Mouse (Mus musculus): ENCODE data around the gene Lmbr1l.

Gene Lmbr1l

DNA sequence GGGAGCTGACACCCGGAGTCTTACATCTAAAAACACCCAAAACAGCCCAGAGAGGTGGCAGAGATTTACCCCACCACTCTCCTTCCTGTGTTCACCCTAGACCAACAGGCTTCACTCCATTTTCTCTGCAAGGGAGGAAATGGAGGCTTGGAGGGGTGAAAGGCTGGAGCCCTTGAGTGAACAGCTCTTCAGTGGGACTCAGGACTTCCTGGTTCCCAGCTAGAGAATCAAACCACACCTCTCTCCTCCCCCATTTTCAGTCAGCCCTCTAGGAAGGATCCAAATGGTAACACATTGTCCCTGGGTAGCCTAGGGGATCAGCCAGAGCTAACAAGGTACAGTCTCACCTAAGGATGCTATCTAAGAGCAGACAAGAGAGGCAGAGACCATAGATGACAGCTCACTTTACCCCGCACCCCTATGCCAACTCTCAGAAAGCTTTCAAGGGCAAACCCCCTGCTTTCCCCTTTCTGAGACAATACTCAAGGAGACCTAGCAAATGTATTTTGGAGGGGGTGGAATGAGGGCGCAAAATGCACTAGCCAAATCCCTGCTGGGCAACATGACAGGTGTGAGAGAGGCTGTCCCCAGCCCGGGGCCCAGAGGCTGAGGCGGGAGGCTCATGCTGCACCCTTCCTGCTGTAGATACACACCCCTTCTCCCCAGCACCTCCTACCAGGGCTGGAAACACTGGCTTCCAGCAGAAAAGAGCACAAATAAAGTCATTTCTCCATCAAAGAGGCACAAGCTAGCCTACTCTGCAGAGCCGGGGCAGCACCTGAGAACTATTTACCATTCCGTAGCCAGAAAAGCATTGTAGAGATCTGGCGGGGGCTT lies 48.5 kb downstream of the Lmbr1l start:
- in situ Hi-C loops (cut with MboI), result no loop called here

DNA sequence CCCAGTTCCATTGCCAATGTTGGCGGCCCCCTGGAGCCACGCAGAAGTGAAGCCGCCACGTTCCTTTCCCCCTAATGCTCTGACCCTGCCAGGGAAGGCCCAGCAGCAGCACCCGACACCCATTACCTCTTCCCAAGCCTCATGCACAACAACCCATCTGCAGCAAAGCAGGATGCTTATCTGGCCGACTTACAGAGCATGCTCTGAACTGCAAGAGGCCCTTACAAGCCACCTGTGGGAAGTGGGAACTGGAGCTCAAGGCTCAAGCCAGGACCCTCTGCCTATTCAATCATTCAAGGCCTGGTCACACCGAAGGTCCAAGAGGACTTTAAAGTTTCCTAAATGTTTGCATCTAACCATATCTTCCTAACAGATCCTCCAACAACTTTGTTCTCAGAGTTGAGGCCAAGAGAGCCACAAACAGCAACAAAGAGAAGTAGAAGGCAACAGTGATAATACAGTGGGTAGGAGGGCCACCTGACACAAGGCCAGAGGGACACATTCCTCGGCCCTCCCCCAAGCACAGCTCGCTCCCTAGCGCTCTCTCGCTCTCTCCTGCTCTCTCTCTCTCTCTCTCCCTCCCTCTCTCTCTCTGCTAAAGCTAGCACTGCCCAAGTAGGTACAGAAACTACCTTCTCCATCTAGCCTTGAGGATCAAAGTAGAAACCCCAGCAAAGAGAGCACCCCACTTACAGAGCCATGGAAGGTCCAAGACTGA lies 49.5 kb downstream of the Lmbr1l start:
- in situ Hi-C loops (cut with MboI), result no loop called here

DNA sequence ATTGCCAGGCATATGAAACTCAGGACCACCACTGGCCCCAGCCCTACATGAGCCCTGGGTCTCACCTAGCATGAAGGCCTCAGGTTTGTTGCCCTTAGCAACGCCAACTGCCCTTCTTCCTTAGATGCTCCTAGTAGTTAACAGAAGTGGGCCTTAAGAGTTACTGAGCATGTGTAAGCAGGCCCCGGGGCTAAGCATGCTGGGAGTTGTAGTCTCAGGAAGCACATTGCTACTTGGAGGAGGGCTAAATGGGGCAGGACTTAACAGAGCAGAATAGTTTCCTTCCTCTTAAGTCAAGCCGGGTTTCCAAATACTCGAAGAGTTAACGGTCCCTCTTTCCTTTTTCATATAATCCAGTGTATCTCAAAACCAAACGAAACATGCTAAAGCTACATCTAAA lies 50.7 kb downstream of the Lmbr1l start:
- in situ Hi-C loops (cut with MboI), result no loop called here

DNA sequence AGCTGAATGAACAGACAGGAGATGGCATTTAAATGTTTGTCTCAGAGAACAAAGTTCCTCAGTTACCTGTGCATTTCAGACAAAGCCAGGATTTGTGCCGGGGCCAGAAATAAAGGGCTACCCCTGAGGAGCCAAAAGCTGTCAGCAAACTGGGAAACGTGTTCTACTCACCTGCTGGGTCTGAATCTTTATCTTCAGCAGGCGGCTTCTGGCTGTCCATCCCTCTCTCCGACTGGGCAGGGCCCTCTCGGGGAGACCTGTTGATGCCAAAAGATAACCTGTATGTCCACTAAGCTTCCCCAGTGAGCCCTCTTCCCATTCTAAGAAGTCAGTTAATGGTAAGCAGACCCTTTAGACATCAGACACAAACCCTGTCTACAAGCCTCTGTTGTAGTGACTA lies 51.5 kb downstream of the Lmbr1l start:
- in situ Hi-C loops (cut with MboI), result no loop called here

DNA sequence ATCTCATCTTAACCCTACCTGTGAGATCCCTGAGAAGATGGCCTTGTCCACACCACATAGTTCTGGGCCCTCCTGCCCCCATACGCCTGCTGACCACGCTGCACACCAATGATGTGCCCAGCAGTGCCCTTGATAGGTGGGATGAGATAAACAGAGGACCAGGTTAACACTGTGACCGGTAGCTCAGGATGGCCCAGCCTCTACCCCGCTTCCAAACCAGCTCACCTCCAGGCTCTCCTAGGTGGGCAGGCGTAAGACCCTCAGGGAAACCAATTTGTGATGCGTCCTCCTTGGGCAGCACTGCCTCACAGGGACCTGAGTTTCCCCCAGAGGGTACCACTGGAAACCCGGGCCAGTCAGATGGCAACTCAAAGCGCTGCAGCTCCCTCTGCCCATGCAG lies 52.3 kb downstream of the Lmbr1l start:
- in situ Hi-C loops (cut with MboI), result no loop called here

DNA sequence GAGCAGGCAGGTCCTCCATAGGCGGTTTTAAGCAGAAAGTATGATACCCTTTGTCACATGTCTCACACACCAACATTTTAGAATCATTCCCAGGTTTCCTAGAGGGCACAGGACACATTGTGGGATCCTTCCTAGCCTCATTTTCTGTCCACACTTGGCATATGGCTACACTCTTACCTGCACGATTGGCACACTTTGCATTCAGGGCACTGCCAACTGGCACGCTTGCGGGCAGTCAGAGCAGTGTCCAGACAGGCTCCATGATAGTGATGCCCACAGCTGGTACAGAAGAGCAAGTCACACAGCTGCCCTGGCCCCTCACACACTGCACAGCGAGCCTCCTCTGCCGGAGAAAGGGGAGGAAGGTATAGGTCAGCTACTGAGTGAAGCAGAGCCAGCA lies 53.1 kb downstream of the Lmbr1l start:
- in situ Hi-C loops (cut with MboI), result no loop called here

DNA sequence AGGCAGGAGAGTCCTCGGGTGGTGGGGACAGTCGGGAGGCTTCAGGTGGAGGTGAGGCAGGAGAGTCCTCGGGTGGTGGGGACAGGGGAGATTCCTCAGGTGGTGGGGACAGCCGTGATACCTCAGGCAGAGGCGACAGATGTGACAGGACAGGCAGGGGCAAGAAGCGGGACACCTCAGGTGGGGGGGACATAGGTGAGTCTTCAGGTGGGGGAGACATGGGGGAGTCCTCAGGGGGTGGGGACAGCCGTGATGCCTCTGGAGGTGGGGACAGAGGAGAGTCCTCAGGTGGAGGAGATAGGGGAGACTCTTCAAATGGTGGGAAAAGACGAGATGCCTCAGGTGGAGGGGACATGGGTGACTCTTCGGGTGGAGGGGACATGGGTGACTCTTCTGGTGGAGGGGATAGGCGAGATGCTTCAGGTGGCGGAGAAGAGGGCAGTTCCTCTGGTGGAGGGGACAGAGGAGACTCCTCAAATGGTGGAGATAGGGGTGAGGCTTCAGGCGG lies 54.5 kb downstream of the Lmbr1l start:
- in situ Hi-C loops (cut with MboI), result no loop called here

DNA sequence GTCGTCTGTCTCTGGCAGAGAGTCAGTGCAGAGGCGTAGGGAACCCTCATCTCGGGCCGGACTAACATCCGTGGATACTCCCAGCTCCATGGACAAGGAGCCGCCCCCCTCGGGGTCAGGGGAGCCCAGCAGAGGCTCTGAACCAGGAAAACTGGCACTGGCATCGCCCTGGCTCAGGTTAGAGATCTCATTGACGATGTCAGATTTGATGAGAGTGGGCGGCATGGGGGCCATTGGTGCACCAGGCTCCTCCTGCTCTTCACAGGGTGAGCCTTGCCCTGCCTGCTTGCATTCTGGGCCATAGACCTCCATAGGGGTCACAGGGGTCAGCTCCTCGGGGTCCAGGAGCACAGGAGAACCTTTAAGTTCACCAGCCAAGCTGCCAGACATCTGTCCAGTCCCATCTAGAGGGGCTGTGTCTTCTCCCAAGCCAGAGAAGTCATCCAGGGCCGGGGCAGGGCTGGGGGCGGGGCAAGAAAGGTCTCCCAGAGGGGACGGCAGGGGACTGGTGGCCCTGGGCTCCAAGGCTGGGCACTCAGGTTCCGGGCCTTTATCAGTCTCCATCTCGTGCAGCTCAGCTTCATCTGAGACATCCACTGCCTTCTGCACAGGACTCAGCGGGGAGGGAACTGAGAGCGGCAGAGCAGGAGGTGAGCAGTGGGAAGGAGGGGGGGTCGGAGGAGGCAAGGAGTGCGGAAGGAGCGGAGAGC lies 56.2 kb downstream of the Lmbr1l start:
- in situ Hi-C loops (cut with MboI), result no loop called here

DNA sequence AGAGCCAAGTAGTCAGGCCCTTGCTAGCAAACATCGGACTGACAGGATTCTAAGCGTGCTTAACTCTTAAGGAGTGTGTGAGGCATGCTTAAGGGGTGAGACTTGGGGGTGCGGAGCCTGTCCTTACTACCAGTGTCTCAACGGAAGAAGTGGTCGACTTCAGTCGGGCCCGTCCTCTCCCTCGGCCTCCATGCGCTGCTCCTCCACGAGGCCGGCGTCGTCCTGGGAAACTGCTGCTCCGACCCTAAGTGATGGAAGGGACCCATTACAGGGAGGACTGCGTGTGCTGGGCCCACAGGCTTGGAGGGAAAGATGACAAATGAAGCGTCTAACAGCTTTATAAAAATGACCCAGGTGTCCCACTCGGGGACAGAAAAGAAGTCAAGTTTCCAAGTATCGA lies 57.1 kb downstream of the Lmbr1l start:
- in situ Hi-C loops (cut with MboI), result no loop called here

DNA sequence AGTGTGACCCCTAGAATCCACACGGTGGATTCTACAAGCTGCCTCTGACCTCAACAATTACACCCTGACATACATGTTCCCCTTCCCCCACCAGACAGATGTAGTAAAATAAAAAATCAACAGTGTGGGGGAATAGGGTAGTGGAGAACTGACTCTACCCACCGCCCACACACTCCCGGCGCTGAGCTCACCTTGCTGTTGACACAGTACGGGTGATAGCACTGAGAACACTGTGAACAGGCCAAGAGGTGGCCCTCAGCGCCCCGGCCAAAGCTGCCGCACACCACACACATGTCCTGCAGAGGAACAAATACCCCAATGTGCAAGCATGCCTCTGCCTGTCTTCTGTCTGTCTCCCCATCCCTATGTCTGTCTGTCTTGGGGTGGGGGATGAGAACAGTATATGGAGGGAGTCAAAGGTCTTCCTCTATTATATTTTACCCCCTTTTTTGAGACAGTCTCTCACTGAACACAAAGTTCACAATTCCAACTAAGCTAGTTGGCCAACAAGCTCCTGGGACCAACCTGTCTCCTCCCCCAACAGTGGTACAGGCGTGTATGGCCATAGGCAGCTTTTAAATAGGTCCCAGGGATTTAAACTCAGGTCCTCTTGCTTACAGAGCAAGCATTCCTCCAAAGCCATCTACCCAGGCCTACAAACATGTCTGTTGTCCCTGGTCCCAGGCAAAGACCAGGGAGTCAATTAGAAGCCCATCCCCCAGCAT lies 58.5 kb downstream of the Lmbr1l start:
- in situ Hi-C loops (cut with MboI), result no loop called here

DNA sequence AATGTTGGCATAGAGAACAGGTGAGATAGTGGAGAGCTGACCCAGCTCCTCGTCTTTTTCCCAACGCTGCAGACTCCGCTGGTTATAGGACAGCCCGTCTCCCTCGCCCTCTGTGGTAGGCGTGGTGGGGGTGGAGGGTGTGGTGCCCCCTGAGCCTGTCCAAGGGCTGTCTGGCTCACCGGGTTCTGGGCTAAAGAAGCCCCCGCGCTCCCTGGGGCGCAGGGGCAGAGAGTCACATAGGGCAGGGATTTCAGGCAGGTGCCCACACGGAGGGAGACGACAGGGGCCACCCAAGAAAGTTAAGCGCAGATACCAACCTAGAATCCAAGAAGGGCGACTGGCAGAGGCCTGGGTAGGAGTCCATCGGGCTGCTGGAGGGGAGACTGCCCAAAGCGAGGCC lies 63.8 kb downstream of the Lmbr1l start:
- in situ Hi-C loops (cut with MboI), result no loop called here
